27 mouse cellular contexts compared by ENCODE assay signal in the genomic region with DNA sequence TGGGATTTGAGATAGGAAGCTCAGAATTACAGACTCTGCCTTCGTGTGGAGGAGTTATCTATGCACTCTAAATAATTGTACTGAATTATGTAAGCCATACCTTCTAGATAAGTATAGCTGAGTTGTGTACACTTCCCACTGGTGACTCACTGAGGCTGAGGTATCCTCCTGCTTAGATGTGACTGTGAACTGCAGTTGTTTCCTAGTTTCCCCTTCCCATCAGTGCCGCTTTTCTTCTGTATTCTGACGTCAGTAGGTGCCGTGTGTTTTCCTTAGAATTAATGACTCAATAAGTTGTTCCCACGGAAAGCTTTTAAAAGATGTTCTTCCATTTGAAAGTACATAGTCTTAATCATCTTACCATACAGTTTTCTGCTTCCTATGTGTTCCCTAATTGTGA. TPM values are rescaled to one million over a fixed set of nuclear protein-coding genes. Genes with fewer than 3 reads are reported as not detected.
DNase-seq lines count a peak whose midpoint lies in the region; ATAC-seq lines count a peak whose summit lies in the region.
"Had no signal": no experiment of that assay in that cellular context is flagged by ENCODE, and none has a peak within 500 bp of the region (broad histone marks: within the 10 kb centered on the region; RNA-seq: fewer than 3 reads in every experiment).

No protein-coding gene starts in this region.

- H3K27ac ChIP-seq in midbrain, embryonic 13.5 days, result no peak overlapping the region
- H3K27ac ChIP-seq: embryonic facial prominence, embryonic 10.5 days; embryonic facial prominence, embryonic 12.5 days; forebrain, embryonic 13.5 days; forebrain, embryonic 15.5 days had no signal

- no peaks in the 10 kb centered on the region for H3K9me3 ChIP-seq in midbrain, embryonic 13.5 days
- H3K9me3 ChIP-seq: embryonic facial prominence, embryonic 10.5 days; embryonic facial prominence, embryonic 12.5 days; forebrain, embryonic 13.5 days; forebrain, embryonic 15.5 days; G1E had no signal

- no peaks in the 10 kb centered on the region for H3K36me3 ChIP-seq in midbrain, embryonic 13.5 days
- H3K36me3 ChIP-seq: embryonic facial prominence, embryonic 12.5 days; forebrain, embryonic 15.5 days had no signal

- no peaks in the 10 kb centered on the region for H3K27me3 ChIP-seq in midbrain, embryonic 13.5 days
- H3K27me3 ChIP-seq: CH12.LX; embryonic facial prominence, embryonic 12.5 days; forebrain, embryonic 13.5 days; forebrain, embryonic 15.5 days; Patski had no signal

- H3K4me2 ChIP-seq in midbrain, embryonic 13.5 days (replicated peaks), result no peak overlapping the region
- H3K4me2 ChIP-seq: embryonic facial prominence, embryonic 12.5 days; forebrain, embryonic 13.5 days; forebrain, embryonic 15.5 days had no signal

- no peak overlapping the region for H3K4me3 ChIP-seq in midbrain, embryonic 13.5 days (replicated peaks)
- H3K4me3 ChIP-seq: embryonic facial prominence, embryonic 10.5 days; embryonic facial prominence, embryonic 12.5 days; forebrain, embryonic 13.5 days; forebrain, embryonic 15.5 days had no signal

- no peak overlapping the region for H3K9ac ChIP-seq in midbrain, embryonic 13.5 days (replicated peaks)
- H3K9ac ChIP-seq: embryonic facial prominence, embryonic 12.5 days; forebrain, embryonic 13.5 days; forebrain, embryonic 15.5 days; forebrain, postnatal 0 days had no signal

- no peak for ATAC-seq in midbrain, embryonic 13.5 days
- ATAC-seq: activated CD4-positive, CD25-positive, alpha-beta regulatory T cell, adult 4 months; CD4-positive, CD25-positive, alpha-beta regulatory T cell, adult 4 months; forebrain, embryonic 13.5 days; forebrain, embryonic 15.5 days; forebrain, postnatal 0 days; Patski had no signal

- whole genome bisulfite sequencing in midbrain, embryonic 13.5 days, result 89% methylated on average over 5 of the region's 5 CpGs

- no peaks in the 10 kb centered on the region for H3K4me1 ChIP-seq in midbrain, embryonic 13.5 days (replicated peaks)
- H3K4me1 ChIP-seq: embryonic facial prominence, embryonic 12.5 days; forebrain, embryonic 13.5 days; forebrain, embryonic 15.5 days had no signal

- DNase-seq in heart, adult 11 months, result peak; percentile 65
- DNase-seq in heart, adult 18-20 months, result no peak
- peak; percentile 46 for DNase-seq in right cerebral cortex, adult 18-20 months
- DNase-seq in right cerebral cortex, postnatal 25 days, result no peak
- peak; percentile 80 for DNase-seq in brain, adult 2 months (ENCODE audit: low read depth, low spot score)
- DNase-seq in telencephalon, adult 2 months (ENCODE audit: low read depth, low spot score), result peak; percentile 58
- no peak for DNase-seq in kidney, postnatal 25 days
- DNase-seq: adrenal gland, adult 8-10 months; adrenal gland, postnatal 14 days; adrenal gland, postnatal 36 days; B cell, adult 2 months; cerebellum, adult 11 months; cerebellum, adult 2 months; cerebellum, adult 9-10 months; cerebellum, postnatal 10 days; cerebellum, postnatal 25 days; forebrain, postnatal 0 days had no signal

RNA-seq across cellular contexts. Expression of a gene that starts 34.7 kb away (rescaled TPM):
- 10 to 100 TPM; 24.4 to 26.1 TPM for total RNA-seq in heart, adult 18-20 months (2021)
- polyA plus RNA-seq in midbrain, embryonic 13.5 days (2015; fragmentation: Nextera tagmentation; extraction: Ambion mirVana), result 6.7 and 7.0 TPM in 2 replicates

Comparison
In these comparisons a context has a peak if more than half of its experiments do, and no peak if none do; other contexts are left out.
1. DNase-seq: peak in heart, adult 11 months (single experiment), right cerebral cortex, adult 18-20 months (single experiment), brain, adult 2 months (single experiment) and telencephalon, adult 2 months (single experiment); none in heart, adult 18-20 months (0 of 2), right cerebral cortex, postnatal 25 days (single experiment) and kidney, postnatal 25 days (0 of 2).